ENCODE assay signal across 8 mouse cellular contexts in genomic region chr17:31276922-31277918, GRCm38 (mm10). TPM values are rescaled to one million over a fixed set of nuclear protein-coding genes. Genes with fewer than 3 reads are reported as not detected.
DNase-seq lines count a peak whose midpoint lies in the region; ATAC-seq and TF ChIP-seq lines count a peak whose summit lies in the region.

Gene Rsph1 (minus strand): TSS chr17:31277383.

- H3K27me3 ChIP-seq in limb, embryonic 12.5 days: peaks cover 6% of the 10 kb centered on the region
- peaks cover 5% of the 10 kb centered on the region for H3K27me3 ChIP-seq in midbrain, embryonic 13.5 days

- H3K9me3 ChIP-seq in limb, embryonic 12.5 days: no peaks in the 10 kb centered on the region
- H3K9me3 ChIP-seq in midbrain, embryonic 13.5 days: no peaks in the 10 kb centered on the region

- no peak for TF ChIP-seq POLR2A in bone marrow macrophage, adult 2 months (IDR thresholded peaks at IDR 0.05; ENCODE audit: borderline replicate concordance, low read depth, low read length)

- H3K4me2 ChIP-seq in limb, embryonic 12.5 days: peak within 1 kb of the TSS; percentile 89
- peak within 1 kb of the TSS; percentile 83 for H3K4me2 ChIP-seq in midbrain, embryonic 13.5 days (replicated peaks)

- no peak within 1 kb of the TSS for H3K27ac ChIP-seq in bone marrow macrophage, adult 2 months (ENCODE audit: insufficient read depth, low read depth, low read length)
- no peak within 1 kb of the TSS for H3K27ac ChIP-seq in limb, embryonic 12.5 days
- H3K27ac ChIP-seq in midbrain, embryonic 13.5 days: no peak within 1 kb of the TSS

- WGBS in limb, embryonic 12.5 days: 10% methylated on average over 44 of the region's 44 CpGs
- WGBS in midbrain, embryonic 13.5 days: 9% methylated on average over 44 of the region's 44 CpGs

- no peaks in the 10 kb centered on the region for H3K36me3 ChIP-seq in limb, embryonic 12.5 days
- no peaks in the 10 kb centered on the region for H3K36me3 ChIP-seq in midbrain, embryonic 13.5 days

- peak within 1 kb of the TSS; percentile 55 for H3K4me3 ChIP-seq in bone marrow macrophage, adult 2 months (ENCODE audit: insufficient read depth, low read length)
- H3K4me3 ChIP-seq in limb, embryonic 12.5 days (replicated peaks): peak within 1 kb of the TSS; percentile 46
- H3K4me3 ChIP-seq in midbrain, embryonic 13.5 days (replicated peaks): peak within 1 kb of the TSS; percentile 51

- peak; percentile 95 to 98 for DNase-seq in heart, adult 9 months (ENCODE audit: low spot score in 2 of 2)
- DNase-seq in kidney, adult 9 months: peak; percentile 99
- DNase-seq in skeletal muscle tissue, adult 2 months (ENCODE audit: low read depth, low spot score): peak; percentile 86
- DNase-seq in yolk sac, embryonic 10.5 days (ENCODE audit: low spot score): peak; percentile 81

- no peak for TF ChIP-seq CTCF in bone marrow macrophage, adult 2 months (IDR thresholded peaks at IDR 0.05; ENCODE audit: low read depth, low read length)

- ATAC-seq in erythroblast, adult 5-6 weeks (replicated peaks; ENCODE audit: low FRiP score, poor library complexity, severe bottlenecking): peak; percentile 52; the same call in 1 of the 2 replicates
- peak; percentile 78 for ATAC-seq in limb, embryonic 12.5 days (ENCODE audit: insufficient number of reproducible peaks, insufficient read depth, low FRiP score, low TSS enrichment, low read depth)
- peak; percentile 94 for ATAC-seq in midbrain, embryonic 13.5 days

- H3K4me1 ChIP-seq in bone marrow macrophage, adult 2 months (ENCODE audit: control insufficient read depth, insufficient read depth, low read length): no peaks in the 10 kb centered on the region
- H3K4me1 ChIP-seq in limb, embryonic 12.5 days (replicated peaks): peaks cover 10% of the 10 kb centered on the region; the same call in 1 of the 2 replicates
- H3K4me1 ChIP-seq in midbrain, embryonic 13.5 days (replicated peaks): peaks cover 11% of the 10 kb centered on the region

- peak within 1 kb of the TSS; percentile 40; the same call in 1 of the 2 replicates for H3K9ac ChIP-seq in limb, embryonic 12.5 days (replicated peaks)
- peak within 1 kb of the TSS; percentile 50 for H3K9ac ChIP-seq in midbrain, embryonic 13.5 days (replicated peaks)

RNA-seq across cellular contexts. Expression of gene Rsph1, which starts in this region (rescaled TPM):
- polyA plus RNA-seq in bone marrow macrophage, adult 2 months (2012; ENCODE audit: insufficient read depth, insufficient read length, missing spikeins): not detected in 2 replicates
- not detected in 2 replicates for total RNA-seq in erythroblast, adult 5-6 weeks (2015; ENCODE audit: low replicate concordance)
- total RNA-seq in erythroblast, adult 5-6 weeks (2017; ENCODE audit: low replicate concordance): not detected in 2 replicates
- 0.40 and 0.56 TPM in 2 replicates for polyA plus RNA-seq in limb, embryonic 12.5 days (2016; fragmentation: Nextera tagmentation; extraction: Ambion mirVana)
- 2.4 and 2.7 TPM in 2 replicates for polyA plus RNA-seq in midbrain, embryonic 13.5 days (2015; fragmentation: Nextera tagmentation; extraction: Ambion mirVana)

Comparison
In these comparisons a context has a peak if more than half of its experiments do, and no peak if none do; other contexts are left out.
1. Peak in ATAC-seq in erythroblast, adult 5-6 weeks; RNA of the gene not detected or under 1 TPM.
2. Peak in ATAC-seq, H3K4me3 ChIP-seq, H3K9ac ChIP-seq and H3K4me2 ChIP-seq in limb, embryonic 12.5 days; RNA of the gene not detected or under 1 TPM.